Mouse (Mus musculus) limb, embryonic 15.5 days (tissue): Measurements from ENCODE around the gene Slc17a9. TPM values are rescaled to one million over a fixed set of nuclear protein-coding genes. Genes with fewer than 3 reads are reported as not detected.

Source experiments
- ATAC-seq: fragments of 200-750 bp; cut with Nextera tagmentation; 2 replicates; pipeline ENCODE4 v1.8.0; 2017; ENCODE audit warnings: low read depth, moderate TSS enrichment; ENCODE audit not compliant: insufficient number of reproducible peaks, low FRiP score, low TSS enrichment
- H3K27ac ChIP-seq: fragments of 300-500 bp; sonication (generic); 2 replicates; pipeline ENCODE4 v1.5.1; 2015; ENCODE audit warnings: moderate library complexity, mild to moderate bottlenecking, inconsistent platforms
- H3K27me3 ChIP-seq: fragments of 300-500 bp; sonication (generic); 2 replicates; pipeline ENCODE4 v1.6.1; 2015; ENCODE audit warnings: inconsistent platforms
- H3K36me3 ChIP-seq: fragments of 300-500 bp; sonication (generic); 2 replicates; pipeline ENCODE4 v1.6.1; 2015; ENCODE audit warnings: inconsistent platforms
- H3K4me1 ChIP-seq: fragments of 300-500 bp; sonication (generic); 2 replicates; pipeline ENCODE4 v1.6.1; 2015; ENCODE audit warnings: inconsistent platforms
- H3K4me2 ChIP-seq: fragments of 300-500 bp; sonication (generic); 2 replicates; pipeline ENCODE4 v1.6.1; 2015; ENCODE audit warnings: mild to moderate bottlenecking, inconsistent platforms
- H3K4me3 ChIP-seq: fragments of 300-500 bp; sonication (generic); 2 replicates; pipeline ENCODE4 v1.5.1; 2015; ENCODE audit warnings: mild to moderate bottlenecking, inconsistent platforms
- H3K9ac ChIP-seq: fragments of 300-500 bp; sonication (generic); 2 replicates; pipeline ENCODE4 v1.6.1; 2015; ENCODE audit warnings: inconsistent platforms
- H3K9me3 ChIP-seq: fragments of 300-500 bp; sonication (generic); 2 replicates; pipeline ENCODE4 v1.6.1; 2016; ENCODE audit warnings: inconsistent platforms
- WGBS: fragments of 180-500 bp; shearing (Covaris S2); methylation state at CpG from one replicate; pipeline ENCODE4 v1.1.7; 2015; 5-methylcytosine and 5-hydroxymethylcytosine counted together
- polyA plus RNA-seq: library from polyadenylated mRNA; unstranded; fragments of >200 nt; fragmentation: Nextera tagmentation; extraction: Ambion mirVana; gene quantifications from 2 replicates; pipeline ENCODE4 v1.2.1, GENCODE M21; 2015

Gene Slc17a9
- polyA plus RNA-seq, 1 experiment from 2014 or later, result 1.7 TPM

- 10% methylated on average over 7 of the region's 7 CpGs for WGBS
- ATAC-seq, result no peak
- H3K4me2 ChIP-seq, result no peak overlapping the region
- no peaks in the 10 kb centered on the region for H3K4me1 ChIP-seq
- no peaks in the 10 kb centered on the region for H3K9me3 ChIP-seq
- H3K36me3 ChIP-seq, result no peaks in the 10 kb centered on the region
- H3K4me3 ChIP-seq, result no peak overlapping the region
- no peak overlapping the region for H3K9ac ChIP-seq
- peaks cover 56% of the 10 kb centered on the region for H3K27me3 ChIP-seq
- H3K27ac ChIP-seq, result no peak overlapping the region
These were observed 63.8 kb downstream of the Slc17a9 start for GRCm38 (mm10) chr2:180788843-180789242.

GRCm38 (mm10) chr2:180791674-180792073 is 66.6 kb downstream of the Slc17a9 start:
- Histone ChIP-seq H3K27ac (no peak overlapping the region), H3K9ac (no peak overlapping the region), H3K4me1 (no peaks in the 10 kb centered on the region), H3K9me3 (no peaks in the 10 kb centered on the region), H3K4me2 (no peak overlapping the region), H3K36me3 (no peaks in the 10 kb centered on the region), H3K4me3 (no peak overlapping the region), H3K27me3 (peaks cover 51% of the 10 kb centered on the region)
- 48% methylated on average over 4 of the region's 4 CpGs for WGBS
- no peak for ATAC-seq

Other genes starting within 250 kb of the Slc17a9 start
- gene Ntsr1, start 225.3 kb upstream of the Slc17a9 start, polyA plus RNA-seq, result 0.32 and 0.43 TPM in 2 replicates
- gene Mrgbp, start 144.0 kb upstream of the Slc17a9 start, polyA plus RNA-seq, result 28.6 and 30.3 TPM in 2 replicates
- 57.3 and 60.6 TPM in 2 replicates for gene Ogfr, start 136.0 kb upstream of the Slc17a9 start, polyA plus RNA-seq
- gene Col9a3, start 127.5 kb upstream of the Slc17a9 start, polyA plus RNA-seq, result 412 and 416 TPM in 2 replicates
- gene Tcfl5, start 82.6 kb upstream of the Slc17a9 start, polyA plus RNA-seq, result 0.22 and 0.45 TPM in 2 replicates
- 25.5 and 28.2 TPM in 2 replicates for gene Dido1, start 15.3 kb upstream of the Slc17a9 start, polyA plus RNA-seq
- gene Gid8, start 15.1 kb upstream of the Slc17a9 start, polyA plus RNA-seq, result 73.7 and 76.1 TPM in 2 replicates
- gene Bhlhe23, start 51.6 kb downstream of the Slc17a9 start, polyA plus RNA-seq, result not detected in 2 replicates
- 45.0 and 53.4 TPM in 2 replicates for gene Ythdf1, start 195.7 kb downstream of the Slc17a9 start, polyA plus RNA-seq
- not detected in 2 replicates for gene Birc7, start 203.8 kb downstream of the Slc17a9 start, polyA plus RNA-seq
- gene Nkain4, start 229.4 kb downstream of the Slc17a9 start, polyA plus RNA-seq, result 8.1 and 8.4 TPM in 2 replicates
- gene Arfgap1, start 242.0 kb downstream of the Slc17a9 start, polyA plus RNA-seq, result 147 and 148 TPM in 2 replicates